Mouse (Mus musculus) forebrain, embryonic 12.5 days (tissue): Measurements from ENCODE around the gene Eme1. TPM values are rescaled to one million over a fixed set of nuclear protein-coding genes. Genes with fewer than 3 reads are reported as not detected.

ENCODE experiments used
- ATAC-seq: fragments of 200-750 bp; cut with Nextera tagmentation; 2 replicates; pipeline ENCODE4 v1.8.0; 2017; ENCODE audit warnings: moderate TSS enrichment; ENCODE audit not compliant: low FRiP score
- H3K27ac ChIP-seq: fragments of 300-500 bp; sonication (generic); 2 replicates; pipeline ENCODE4 v1.5.1; 2016; ENCODE audit warnings: mild to moderate bottlenecking
- H3K27me3 ChIP-seq: fragments of 300-500 bp; sonication (generic); 2 replicates; pipeline ENCODE4 v1.6.1; 2016; ENCODE audit warnings: mild to moderate bottlenecking
- H3K36me3 ChIP-seq: fragments of 300-500 bp; sonication (generic); replicated peaks from 2 replicates; pipeline ENCODE4 v1.6.1; 2016; ENCODE audit warnings: mild to moderate bottlenecking
- H3K4me1 ChIP-seq: fragments of 300-500 bp; sonication (generic); 2 replicates; pipeline ENCODE4 v1.6.1; 2016
- H3K4me2 ChIP-seq: fragments of 300-500 bp; sonication (generic); 2 replicates; pipeline ENCODE4 v1.6.1; 2016; ENCODE audit warnings: mild to moderate bottlenecking, moderate library complexity
- H3K4me3 ChIP-seq: fragments of 300-500 bp; sonication (generic); replicated peaks from 2 replicates; pipeline ENCODE4 v1.5.1; 2016; ENCODE audit warnings: mild to moderate bottlenecking
- H3K9ac ChIP-seq: fragments of 300-500 bp; sonication (generic); 2 replicates; pipeline ENCODE4 v1.6.1; 2016; ENCODE audit warnings: mild to moderate bottlenecking
- H3K9me3 ChIP-seq: fragments of 300-500 bp; sonication (generic); 2 replicates; pipeline ENCODE4 v1.6.1; 2016
- WGBS: fragments of 180-500 bp; shearing (Covaris S2); methylation state at CpG from one replicate; pipeline ENCODE4 v1.1.7; 2016; 5-methylcytosine and 5-hydroxymethylcytosine counted together
- polyA plus RNA-seq: library from polyadenylated mRNA; unstranded; fragments of >200 nt; fragmentation: Nextera tagmentation; extraction: Ambion mirVana; gene quantifications from 2 replicates; pipeline ENCODE4 v1.2.1, GENCODE M21; 2016

Eme1 gene
- polyA plus RNA-seq, 1 experiment from 2014 or later: 43.6 TPM

GRCm38 (mm10) chr11:94610744-94611740, 42.7 kb downstream of the Eme1 start:
- no peak overlapping the region for H3K9ac ChIP-seq
- no peak overlapping the region for H3K4me3 ChIP-seq
- peaks cover 3% of the 10 kb centered on the region; the same call in 1 of the 2 replicates for H3K27me3 ChIP-seq
- no peak for ATAC-seq
- H3K27ac ChIP-seq: no peak overlapping the region
- no peak overlapping the region for H3K4me2 ChIP-seq
- WGBS: 66% methylated on average over 4 of the region's 4 CpGs
- H3K36me3 ChIP-seq: no peaks in the 10 kb centered on the region
- peaks cover 7% of the 10 kb centered on the region; the same call in 1 of the 2 replicates for H3K4me1 ChIP-seq
- H3K9me3 ChIP-seq: no peaks in the 10 kb centered on the region

- 74% methylated on average over 11 of the region's 11 CpGs for WGBS
- Histone ChIP-seq H3K9ac (no peak overlapping the region), H3K27me3 (peaks cover 13% of the 10 kb centered on the region; the same call in 1 of the 2 replicates), H3K9me3 (no peaks in the 10 kb centered on the region), H3K36me3 (no peaks in the 10 kb centered on the region), H3K4me2 (peak overlapping the region; percentile 79), H3K27ac (no peak overlapping the region), H3K4me3 (peak overlapping the region; percentile 47; the same call in 1 of the 2 replicates), H3K4me1 (peaks cover 15% of the 10 kb centered on the region)
- no peak for ATAC-seq
Observed at GRCm38 (mm10) chr11:94602356-94602955, 51.3 kb downstream of the Eme1 start.

- H3K4me3 ChIP-seq: peak within 1 kb of the TSS; percentile 47
- H3K27ac ChIP-seq: no peak within 1 kb of the TSS; the same call in none of the 2 replicates
- no peaks in the 10 kb centered on the region for H3K36me3 ChIP-seq
- peak within 1 kb of the TSS; percentile 79 for H3K4me2 ChIP-seq
- H3K9me3 ChIP-seq: no peaks in the 10 kb centered on the region
- peaks cover 13% of the 10 kb centered on the region; the same call in 1 of the 2 replicates for H3K27me3 ChIP-seq
- ATAC-seq: peak; percentile 89
- H3K4me1 ChIP-seq: peaks cover 15% of the 10 kb centered on the region
- WGBS: under 1% methylated on average over 50 of the region's 52 CpGs
- peak within 1 kb of the TSS; percentile 65 for H3K9ac ChIP-seq
Observed at GRCm38 (mm10) chr11:94601321-94602281, 52.2 kb downstream of the Eme1 start, which contains the start of gene Acsf2. TSS of gene Acsf2 (minus strand) at chr11:94601871.

- peaks cover 13% of the 10 kb centered on the region; the same call in 1 of the 2 replicates for H3K27me3 ChIP-seq
- H3K9ac ChIP-seq: no peak overlapping the region
- peaks cover 15% of the 10 kb centered on the region for H3K4me1 ChIP-seq
- no peak overlapping the region for H3K27ac ChIP-seq
- ATAC-seq: no peak
- H3K36me3 ChIP-seq: no peaks in the 10 kb centered on the region
- no peak overlapping the region for H3K4me3 ChIP-seq
- WGBS: 90% methylated on average over 7 of the region's 7 CpGs
- 0 out of 2 replicates have a peak overlapping the region, but pooled peaks have one; percentile 79 for H3K4me2 ChIP-seq
- no peaks in the 10 kb centered on the region for H3K9me3 ChIP-seq
Observed at GRCm38 (mm10) chr11:94600447-94600846, 53.3 kb downstream of the Eme1 start.

- Histone ChIP-seq H3K4me3 (no peak overlapping the region), H3K4me1 (peaks cover 15% of the 10 kb centered on the region), H3K9me3 (no peaks in the 10 kb centered on the region), H3K36me3 (no peaks in the 10 kb centered on the region), H3K27ac (no peak overlapping the region), H3K27me3 (peaks cover 13% of the 10 kb centered on the region; the same call in 1 of the 2 replicates), H3K4me2 (no peak overlapping the region), H3K9ac (no peak overlapping the region)
- WGBS: 72% methylated on average over 6 of the region's 6 CpGs
- ATAC-seq: no peak
Observed at GRCm38 (mm10) chr11:94598437-94599120, 55.2 kb downstream of the Eme1 start.

- no peak overlapping the region for H3K27ac ChIP-seq
- peaks cover 9% of the 10 kb centered on the region; the same call in 1 of the 2 replicates for H3K27me3 ChIP-seq
- H3K36me3 ChIP-seq: no peaks in the 10 kb centered on the region
- peaks cover 15% of the 10 kb centered on the region for H3K4me1 ChIP-seq
- ATAC-seq: no peak
- H3K9ac ChIP-seq: no peak overlapping the region
- no peaks in the 10 kb centered on the region for H3K9me3 ChIP-seq
- H3K4me2 ChIP-seq: no peak overlapping the region
- no peak overlapping the region for H3K4me3 ChIP-seq
- WGBS: 92% methylated on average over 4 of the region's 4 CpGs
Observed at GRCm38 (mm10) chr11:94597319-94597718, 56.4 kb downstream of the Eme1 start.

- H3K27me3 ChIP-seq: 0 out of 2 replicates have a peak, but pooled peaks cover 5% of the 10 kb centered on the region
- peaks cover 8% of the 10 kb centered on the region for H3K4me1 ChIP-seq
- no peak overlapping the region for H3K4me2 ChIP-seq
- 70% methylated on average over 7 of the region's 7 CpGs for WGBS
- H3K4me3 ChIP-seq: no peak overlapping the region
- no peak overlapping the region for H3K27ac ChIP-seq
- H3K9me3 ChIP-seq: no peaks in the 10 kb centered on the region
- H3K9ac ChIP-seq: no peak overlapping the region
- H3K36me3 ChIP-seq: no peaks in the 10 kb centered on the region
- no peak for ATAC-seq
Observed at GRCm38 (mm10) chr11:94596311-94596852, 57.4 kb downstream of the Eme1 start.

Other genes with a start within 250 kb of the Eme1 start
- 9.6 and 12.1 TPM in 2 replicates for gene Cacna1g, start 179.8 kb downstream of the Eme1 start, polyA plus RNA-seq
- 0.19 and 0.26 TPM in 2 replicates for gene Spata20, start 167.8 kb downstream of the Eme1 start, polyA plus RNA-seq
- gene Epn3, start 154.0 kb downstream of the Eme1 start, polyA plus RNA-seq: 0.52 and 0.97 TPM in 2 replicates
- 3.7 and 3.8 TPM in 2 replicates for gene Mycbpap, start 132.2 kb downstream of the Eme1 start, polyA plus RNA-seq
- 2.8 and 3.0 TPM in 2 replicates for gene Rsad1, start 104.7 kb downstream of the Eme1 start, polyA plus RNA-seq
- 0.69 TPM in 1 of 2 replicates, not detected in the other for gene Chad, start 88.9 kb downstream of the Eme1 start, polyA plus RNA-seq
- gene Acsf2, start 52.1 kb downstream of the Eme1 start, polyA plus RNA-seq: 3.5 and 4.0 TPM in 2 replicates
- gene Lrrc59, start 24.2 kb downstream of the Eme1 start, polyA plus RNA-seq: 218 and 229 TPM in 2 replicates
- 125 and 136 TPM in 2 replicates for gene Mrpl27, start 197 bp downstream of the Eme1 start, polyA plus RNA-seq
- 13.6 and 17.4 TPM in 2 replicates for gene Xylt2, start 23.6 kb upstream of the Eme1 start, polyA plus RNA-seq
- gene Gm11541, start 50.5 kb upstream of the Eme1 start, polyA plus RNA-seq: not detected in 2 replicates
- gene Cdc34b, start 87.8 kb upstream of the Eme1 start, polyA plus RNA-seq: 0.27 TPM in 1 of 2 replicates, not detected in the other
- gene Tmem92, start 128.7 kb upstream of the Eme1 start, polyA plus RNA-seq: not detected in 2 replicates